Mouse (Mus musculus): ENCODE results near the gene Cabp4.
A peak's percentile ranks its signal among the peaks of the same experiment; 100 is the strongest.

Gene Cabp4

DNA sequence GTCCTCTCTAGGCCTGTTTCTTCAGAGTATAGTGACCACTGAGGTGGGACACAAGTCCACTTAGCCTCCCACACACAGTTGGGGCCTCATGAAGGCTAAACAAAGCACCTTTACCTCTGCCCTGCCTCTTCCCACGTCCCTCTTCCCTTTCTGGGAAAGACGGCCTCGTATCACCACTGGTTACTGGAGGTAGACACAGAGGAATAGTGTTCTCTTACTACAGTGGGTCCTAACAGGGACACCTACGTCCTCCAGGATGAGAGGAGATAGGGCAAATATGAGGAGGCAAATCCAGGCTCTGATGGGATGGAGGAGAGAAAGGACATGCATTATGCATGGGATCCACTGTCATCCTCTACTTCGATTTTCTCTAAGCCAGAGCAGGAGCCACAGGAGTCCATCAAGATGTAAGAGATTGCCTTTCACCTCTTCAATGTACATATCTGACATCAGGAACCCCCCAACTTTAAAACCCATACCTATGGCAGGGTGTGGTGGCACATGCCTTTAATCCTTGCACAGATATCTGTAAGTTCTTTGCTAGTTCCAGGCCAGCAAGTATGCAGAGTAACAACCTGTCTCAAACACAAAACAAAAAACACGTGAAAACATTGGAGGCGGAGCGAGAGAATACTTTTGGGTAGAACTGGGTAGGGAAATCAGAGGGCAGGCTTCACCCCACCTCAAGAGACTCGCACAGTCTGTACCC is 4.1 kb upstream of the Cabp4 start:
- DNase-seq (ENCODE audit: low read depth, low spot score) = no peak

DNA sequence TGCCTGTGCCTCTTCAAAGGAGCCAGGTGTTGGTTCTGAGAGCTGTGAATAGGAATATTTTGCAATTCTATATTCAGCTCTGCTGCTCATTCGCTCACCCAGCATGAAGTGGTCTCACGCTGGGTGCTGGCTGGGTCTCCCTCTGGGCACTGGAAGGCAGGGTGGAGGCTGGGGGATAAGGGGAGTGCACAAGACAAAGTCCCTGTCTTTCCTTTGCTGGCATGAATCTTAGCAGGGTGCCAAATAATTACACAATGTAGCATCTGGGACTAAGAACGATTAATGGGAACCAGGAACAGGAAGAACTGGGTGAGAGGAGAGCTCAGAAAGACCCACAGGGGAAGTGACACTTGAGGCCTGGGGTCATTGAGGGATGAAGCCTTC is 3.2 kb upstream of the Cabp4 start:
- DNase-seq (ENCODE audit: low read depth, low spot score) = no peak

DNA sequence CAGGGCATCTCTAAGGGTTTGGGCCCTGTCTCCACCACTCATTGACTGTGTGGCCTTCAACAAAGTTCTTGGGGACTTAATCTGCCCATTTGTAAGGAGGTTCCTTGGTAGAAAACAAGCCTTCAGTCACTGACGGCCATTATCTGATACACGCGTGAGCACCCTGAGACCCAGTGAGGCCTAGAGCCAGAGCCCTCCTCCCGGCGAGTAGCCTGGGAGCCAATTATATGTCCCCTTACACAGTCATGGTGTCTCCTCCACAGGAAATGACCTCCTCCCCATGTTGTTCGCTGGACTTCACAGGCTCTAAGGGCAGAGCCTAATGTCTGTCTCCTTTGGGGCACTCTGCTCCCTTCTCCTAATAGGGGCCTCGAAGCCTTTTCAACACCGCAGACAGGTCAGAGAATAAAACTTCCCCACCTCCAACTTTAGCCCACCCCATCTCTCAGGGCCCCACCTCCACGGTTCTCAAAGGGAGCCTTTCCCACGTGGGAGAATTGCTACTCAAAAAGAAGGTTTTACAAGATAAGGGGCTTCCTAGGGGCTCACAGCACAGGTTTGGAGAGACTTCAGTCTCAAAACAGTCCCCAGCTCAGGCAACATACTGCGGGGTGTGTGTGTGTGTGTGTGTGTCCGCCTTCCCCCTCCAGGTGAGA is 2.7 kb upstream of the Cabp4 start:
- DNase-seq (ENCODE audit: low read depth, low spot score) = no peak

DNA sequence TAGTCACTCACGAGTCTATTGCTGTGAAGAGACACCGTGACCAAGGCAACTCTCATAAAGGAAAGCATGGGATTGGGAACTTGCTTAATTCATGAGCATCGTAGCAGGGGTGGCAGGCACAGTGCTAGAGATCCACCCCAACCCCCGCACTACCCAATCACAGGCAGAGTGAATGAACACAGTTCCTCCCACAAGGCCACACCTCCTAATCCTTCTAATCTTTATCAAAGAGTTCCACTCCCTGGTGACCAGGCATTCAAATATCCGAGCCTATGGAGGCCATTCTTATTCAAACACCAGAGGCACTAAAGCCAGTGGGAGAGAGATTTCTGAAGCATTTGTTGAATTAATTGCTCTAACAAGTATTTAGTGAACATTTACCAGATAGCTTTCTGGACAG is 2.1 kb upstream of the Cabp4 start:
- DNase-seq (ENCODE audit: low read depth, low spot score) = no peak

DNA sequence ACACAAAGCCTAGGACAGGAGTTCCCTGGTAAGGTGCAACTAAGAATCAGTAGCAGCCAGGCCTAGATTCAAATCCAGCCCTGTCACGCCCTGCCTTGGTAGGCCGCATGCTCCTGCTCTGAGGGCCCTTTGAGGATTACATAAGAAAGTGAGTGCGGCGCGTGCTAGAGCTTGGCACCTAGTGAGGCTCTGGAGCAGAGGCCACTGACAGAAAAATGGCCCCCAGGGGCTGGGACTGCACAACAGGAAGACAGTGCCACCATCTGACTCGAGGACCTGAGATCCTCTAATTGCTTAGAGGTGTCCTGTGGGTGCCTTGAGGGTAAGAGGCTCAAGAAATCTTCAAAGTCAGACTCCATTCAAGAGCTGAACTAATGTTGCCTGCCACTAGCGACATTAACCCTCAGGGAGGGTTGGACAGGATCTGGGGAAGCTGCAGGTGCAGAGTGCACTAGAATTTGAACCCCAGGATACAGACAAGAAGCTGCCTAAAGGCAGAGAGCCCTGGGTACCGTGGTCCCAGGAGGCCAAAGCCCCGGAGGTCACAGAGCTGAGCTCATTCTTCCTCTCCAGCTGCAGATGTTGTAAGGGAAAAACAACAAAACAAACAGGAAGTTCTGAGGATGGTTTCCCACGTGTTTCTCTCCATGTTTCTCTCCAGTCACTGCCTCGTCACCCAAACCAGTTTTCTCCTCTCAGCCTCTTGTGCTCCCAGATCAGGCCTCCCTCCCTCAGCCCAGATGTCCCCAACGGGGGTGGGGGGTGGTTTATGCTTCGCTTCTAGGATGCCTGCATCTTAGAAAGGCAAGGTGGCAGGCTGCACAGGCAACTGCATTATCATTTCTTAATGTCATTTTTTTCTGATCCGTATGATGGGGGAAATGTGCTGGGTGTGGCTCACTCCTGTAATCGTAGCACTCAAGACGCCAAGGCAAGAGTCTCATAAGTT is 991 bp upstream of the Cabp4 start:
- DNase-seq (ENCODE audit: low read depth, low spot score) = peak; percentile 29

DNA sequence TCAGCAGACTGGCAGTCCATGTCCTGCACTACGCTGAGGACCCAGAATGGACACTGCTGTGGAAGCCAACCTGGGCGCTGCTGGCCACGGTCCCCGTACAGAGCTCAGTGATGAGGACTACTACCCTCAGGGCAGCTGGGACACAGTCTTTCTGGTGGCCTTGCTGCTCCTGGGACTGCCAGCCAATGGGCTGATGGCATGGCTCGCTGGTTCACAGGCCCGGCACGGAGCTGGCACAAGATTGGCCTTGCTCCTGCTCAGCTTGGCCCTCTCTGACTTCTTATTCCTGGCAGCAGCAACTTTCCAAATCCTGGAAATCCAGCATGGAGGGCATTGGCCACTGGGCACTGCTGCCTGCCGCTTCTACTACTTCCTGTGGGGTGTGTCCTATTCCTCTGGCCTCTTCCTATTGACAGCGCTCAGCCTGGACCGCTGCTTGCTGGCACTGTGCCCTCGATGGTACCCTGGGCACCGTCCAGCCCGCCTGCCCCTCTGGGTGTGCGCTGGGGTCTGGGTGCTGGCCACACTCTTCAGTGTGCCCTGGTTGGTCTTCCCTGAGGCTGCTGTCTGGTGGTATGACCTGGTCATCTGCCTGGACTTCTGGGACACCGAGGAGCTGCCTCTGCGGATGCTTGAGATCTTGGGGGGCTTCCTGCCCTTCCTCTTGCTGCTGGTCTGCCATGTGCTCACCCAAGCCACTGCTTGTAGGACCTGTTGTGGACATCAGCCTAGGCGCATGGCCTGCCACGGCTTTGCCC is 1.2 kb downstream of the Cabp4 start:
- DNase-seq (ENCODE audit: low read depth, low spot score) = no peak

DNA sequence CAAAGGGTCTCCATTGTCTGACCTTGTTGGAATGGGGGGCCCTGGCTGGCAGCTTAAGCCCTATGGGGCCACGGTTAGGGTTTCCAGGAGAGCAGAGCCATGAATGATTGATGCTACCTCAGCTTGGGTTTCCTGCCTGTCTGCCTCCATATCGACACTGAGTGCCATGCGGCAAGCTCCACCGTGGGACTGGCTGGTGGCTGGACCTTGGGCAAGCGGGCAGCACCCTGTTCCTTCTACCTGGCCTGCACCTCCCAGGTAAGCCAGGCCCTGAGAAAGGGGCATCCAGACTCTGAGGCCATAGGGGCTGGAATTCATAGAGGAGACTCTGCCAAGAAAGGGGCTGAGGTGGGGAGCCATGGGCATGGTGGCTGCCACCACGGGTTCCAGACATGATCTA is 3.7 kb downstream of the Cabp4 start:
- no peak for DNase-seq (ENCODE audit: low read depth, low spot score)

DNA sequence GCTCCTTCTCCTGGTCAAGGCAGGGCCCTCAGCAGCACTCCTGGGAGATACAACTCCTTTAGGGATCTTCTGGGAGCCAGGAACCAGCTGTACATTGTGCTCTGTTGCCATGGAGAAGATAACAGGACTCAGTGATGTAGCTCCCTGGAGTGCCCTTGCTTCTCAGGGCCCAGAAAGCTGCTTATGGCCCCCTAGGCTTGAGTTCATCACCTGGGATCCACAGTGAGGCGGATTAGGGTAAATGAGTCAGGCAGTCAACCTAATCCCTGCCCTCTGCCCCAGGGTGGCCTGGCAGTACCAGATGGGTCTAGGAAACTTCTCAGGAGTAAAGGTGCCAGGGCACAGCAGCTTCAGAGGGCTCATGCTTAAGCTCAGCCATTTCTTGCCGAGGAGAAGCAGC is 4.4 kb downstream of the Cabp4 start, which contains the start of gene Gpr152:
Gene Gpr152, plus strand, starts transcription at position 342 of the 400 bp plus-strand sequence.
- no peak for DNase-seq (ENCODE audit: low read depth, low spot score)

DNA sequence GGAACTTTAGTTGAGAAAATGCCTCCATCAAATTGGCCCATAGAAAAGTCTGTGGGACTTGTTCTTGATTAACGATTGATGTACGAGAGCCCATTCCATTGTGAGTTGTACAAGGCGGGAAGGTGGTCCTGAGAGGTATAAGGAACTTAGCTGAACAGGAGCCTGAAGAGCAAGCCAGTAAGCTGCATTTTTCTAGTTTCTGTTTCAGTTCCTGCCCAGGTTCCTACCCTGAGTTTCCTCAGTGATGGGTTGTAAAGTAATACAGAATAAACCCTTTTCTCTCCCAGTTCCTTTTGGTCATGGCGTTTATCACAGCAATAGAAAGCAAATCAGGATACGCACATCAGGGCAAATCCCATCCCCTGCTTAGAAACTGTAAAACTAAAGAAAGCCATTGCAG is 5.9 kb downstream of the Cabp4 start:
- DNase-seq (ENCODE audit: low read depth, low spot score) = peak; percentile 39

DNA sequence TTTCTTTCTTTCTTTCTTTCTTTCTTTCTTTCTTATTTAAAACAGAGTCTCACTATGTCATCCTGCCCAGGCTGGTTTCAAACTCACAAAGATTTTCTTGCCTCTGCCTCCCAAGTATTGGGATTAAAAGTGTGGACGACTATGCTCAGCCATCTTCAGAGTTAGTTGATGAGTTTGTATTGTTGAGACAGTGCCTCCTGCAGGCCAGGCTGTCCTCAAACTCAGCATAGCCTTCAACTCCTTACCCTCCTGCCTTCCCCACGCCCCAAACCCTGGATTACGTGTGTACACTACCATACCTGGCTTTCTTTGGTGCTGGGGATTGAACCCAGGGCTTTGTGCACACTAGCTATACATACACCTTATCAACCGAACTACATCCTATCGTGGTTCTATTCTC is 7.4 kb downstream of the Cabp4 start:
- peak; percentile 62 for DNase-seq (ENCODE audit: low read depth, low spot score)

DNA sequence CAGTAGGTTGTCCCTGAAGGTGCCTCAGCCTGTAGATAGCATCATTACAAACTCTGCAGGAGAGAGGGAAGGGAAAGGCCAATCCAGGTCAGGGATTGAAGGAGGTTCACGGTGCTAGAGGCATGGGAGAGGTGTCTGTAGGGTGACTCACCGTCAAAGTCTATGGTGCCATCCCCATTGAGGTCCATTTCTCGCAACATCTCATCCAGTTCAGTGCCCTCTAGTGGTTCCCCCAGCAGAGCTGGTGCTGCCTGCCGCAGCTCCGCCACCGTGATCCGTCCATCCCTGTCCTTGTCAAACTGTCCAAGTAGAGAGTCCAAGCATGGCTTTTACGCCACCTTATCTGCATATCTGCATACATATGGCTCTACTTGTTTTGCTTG is 7.9 kb downstream of the Cabp4 start:
- DNase-seq (ENCODE audit: low read depth, low spot score) = peak; percentile 66

DNA sequence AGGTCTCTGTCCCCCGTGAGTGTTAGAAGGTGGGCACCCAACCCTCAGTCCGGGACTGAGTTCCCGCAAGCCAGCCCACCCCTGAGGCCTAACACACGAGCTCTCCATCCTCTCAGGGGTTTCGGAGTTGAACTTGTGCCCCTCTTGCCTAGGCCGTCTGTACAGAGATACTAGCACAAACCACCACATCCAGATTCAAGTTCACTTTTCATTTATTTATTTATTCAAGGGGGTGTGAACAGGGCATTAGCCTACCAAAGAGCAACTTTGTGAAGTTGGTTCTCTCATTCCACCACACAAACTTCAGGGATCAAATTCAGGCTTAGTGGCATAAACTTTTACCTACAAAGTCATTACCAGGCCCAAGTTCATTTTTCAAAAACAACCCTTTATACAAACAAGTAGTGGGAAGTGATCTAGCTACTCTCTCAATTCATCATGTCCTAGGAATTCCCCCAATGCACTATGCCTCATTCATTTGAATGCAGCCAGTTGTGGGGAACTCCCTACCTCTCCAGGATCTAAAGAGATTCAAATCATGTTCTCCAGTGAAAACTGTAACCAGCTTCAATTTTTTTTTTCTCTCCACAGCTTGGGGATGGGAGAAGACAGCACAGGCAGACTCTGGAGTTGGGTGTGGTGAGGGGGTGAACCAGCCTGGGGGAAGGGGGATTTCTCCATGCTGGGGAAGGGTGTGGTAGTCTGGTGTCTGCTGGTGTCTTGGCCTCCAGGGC is 8.4 kb downstream of the Cabp4 start:
- peak; percentile 45 for DNase-seq (ENCODE audit: low read depth, low spot score)

DNA sequence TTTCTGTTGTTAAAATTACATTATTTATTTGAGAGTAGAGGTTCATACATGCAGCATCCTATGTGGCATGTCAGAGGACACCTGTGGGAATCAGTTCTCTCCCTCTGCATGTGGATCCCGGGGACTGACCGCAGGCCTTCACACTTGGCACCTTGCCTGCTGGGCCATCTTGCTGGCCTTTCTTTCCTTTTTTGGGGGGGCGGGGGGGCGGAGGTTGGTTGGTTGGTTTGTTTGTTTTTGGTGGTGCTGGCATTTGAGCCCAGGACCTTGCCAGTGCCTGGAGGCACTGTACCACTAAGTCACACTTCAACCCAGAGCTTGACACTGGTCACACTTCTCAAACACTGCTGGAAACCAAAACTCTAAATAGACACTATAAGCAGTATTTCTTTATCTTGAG is 9.5 kb downstream of the Cabp4 start:
- DNase-seq (ENCODE audit: low read depth, low spot score) = no peak

DNA sequence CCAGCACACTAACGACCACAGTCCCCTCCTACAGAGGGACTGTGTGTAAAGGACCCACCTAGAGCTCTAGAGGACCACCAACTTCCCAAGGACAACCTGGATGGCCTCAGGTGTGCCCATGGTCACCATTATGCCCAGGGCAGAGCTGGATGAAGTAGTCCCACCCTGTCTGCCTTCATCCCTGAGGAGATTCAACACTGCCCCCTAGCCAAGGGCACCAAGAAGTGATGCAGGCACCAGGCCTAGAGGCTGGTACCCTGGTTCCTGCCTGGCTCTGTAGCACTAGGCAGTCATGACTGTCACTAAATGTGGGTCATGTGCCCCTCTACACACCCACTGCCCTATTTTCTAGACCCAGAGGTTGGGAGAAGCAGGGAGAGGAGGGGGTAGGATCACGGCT is 12.1 kb downstream of the Cabp4 start:
- DNase-seq (ENCODE audit: low read depth, low spot score) = no peak

DNA sequence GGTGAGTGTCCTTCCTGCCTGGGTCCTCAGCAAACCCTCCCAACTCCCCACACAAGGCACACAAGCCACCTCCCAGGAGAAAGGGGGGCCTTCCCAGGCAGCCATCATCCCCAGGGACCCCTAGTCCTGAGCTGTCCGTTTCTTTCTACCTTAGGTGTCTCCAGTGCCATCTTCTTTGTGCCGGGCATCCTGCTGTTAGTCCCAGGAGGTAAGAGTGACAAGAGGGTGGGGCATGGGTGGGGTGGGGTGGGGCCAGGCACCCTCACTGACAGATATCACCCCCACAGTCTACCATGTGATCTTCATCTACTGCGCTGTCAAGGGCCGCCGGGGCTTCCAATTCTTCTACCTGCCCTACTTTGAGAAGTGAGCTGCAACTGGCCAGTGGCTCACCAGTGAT is 12.8 kb downstream of the Cabp4 start:
- DNase-seq (ENCODE audit: low read depth, low spot score) = no peak

DNA sequence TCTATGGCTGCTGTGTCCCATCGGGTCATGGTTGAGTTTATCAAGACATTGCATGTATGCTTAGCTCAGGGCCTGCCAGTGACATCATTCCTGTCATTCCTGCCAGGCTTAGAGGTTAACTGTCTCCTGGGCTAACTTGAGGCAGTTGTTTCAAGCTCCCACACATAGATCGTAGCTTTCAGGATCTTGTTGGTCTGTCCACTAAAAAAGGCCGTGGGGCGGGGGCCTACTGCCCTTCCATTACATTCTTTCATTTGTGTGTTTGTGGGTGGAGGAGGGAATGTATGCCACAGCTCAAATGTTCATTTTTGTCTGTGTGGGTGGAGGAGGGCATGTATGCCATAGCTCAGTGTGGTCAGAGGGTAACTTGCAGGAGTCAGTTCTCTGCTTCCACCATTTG is 13.7 kb downstream of the Cabp4 start:
- no peak for DNase-seq (ENCODE audit: low read depth, low spot score)

DNA sequence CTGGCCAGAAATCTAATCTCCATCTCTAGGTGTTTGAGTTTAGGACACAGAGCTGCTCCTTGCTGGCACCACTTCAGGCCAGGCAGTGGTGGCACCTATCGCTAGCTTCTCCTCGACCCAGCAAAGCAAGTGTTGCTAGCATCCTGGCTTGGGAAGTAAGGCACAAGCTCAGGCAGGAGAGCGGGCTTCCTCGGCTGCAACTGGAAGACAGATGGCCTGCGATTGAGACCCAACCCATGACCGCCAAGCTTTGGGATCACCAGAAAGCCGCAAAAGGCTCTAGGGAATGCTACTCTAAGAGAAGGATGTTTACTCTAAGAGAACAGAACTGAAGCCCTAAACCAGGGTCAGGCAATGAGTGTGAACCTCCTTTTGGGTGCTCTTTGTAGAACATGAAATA is 14.4 kb downstream of the Cabp4 start:
- DNase-seq (ENCODE audit: low read depth, low spot score) = no peak

DNA sequence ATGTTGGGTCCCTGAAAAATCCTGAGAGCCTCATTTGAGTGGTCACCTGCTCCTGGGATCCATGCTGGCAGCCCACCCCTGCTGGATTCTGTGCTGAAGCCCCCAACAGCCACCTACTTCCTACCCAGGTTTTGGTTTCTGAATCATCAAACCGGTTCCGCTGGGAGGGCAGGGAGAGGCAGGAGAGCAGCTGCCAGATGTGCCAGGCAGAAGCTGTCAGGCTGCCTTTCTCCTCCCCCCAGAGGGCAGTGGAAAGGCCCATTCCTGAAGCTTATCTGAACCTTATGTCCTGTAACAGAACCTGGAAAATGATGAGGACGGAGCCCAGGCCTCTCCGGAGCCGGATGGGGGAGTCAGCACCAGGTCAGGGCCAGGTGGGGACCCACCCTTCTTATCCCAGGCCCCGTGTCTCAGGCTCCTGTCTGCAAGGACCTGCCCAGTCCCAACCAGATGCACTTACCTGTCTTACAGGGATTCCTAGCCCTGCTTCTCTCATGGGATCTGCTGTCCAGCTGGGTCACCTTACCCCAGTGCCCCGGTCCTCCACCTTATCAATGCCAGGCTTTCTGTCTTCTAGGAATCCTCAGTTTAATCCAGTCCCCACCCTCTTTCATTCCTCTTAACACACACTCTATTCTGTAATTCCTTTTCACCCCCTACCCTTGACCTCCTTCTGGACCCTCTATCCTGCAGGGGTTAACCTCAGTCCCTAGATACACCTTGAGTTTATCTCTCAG is 16.9 kb downstream of the Cabp4 start:
- DNase-seq (ENCODE audit: low read depth, low spot score) = no peak

DNA sequence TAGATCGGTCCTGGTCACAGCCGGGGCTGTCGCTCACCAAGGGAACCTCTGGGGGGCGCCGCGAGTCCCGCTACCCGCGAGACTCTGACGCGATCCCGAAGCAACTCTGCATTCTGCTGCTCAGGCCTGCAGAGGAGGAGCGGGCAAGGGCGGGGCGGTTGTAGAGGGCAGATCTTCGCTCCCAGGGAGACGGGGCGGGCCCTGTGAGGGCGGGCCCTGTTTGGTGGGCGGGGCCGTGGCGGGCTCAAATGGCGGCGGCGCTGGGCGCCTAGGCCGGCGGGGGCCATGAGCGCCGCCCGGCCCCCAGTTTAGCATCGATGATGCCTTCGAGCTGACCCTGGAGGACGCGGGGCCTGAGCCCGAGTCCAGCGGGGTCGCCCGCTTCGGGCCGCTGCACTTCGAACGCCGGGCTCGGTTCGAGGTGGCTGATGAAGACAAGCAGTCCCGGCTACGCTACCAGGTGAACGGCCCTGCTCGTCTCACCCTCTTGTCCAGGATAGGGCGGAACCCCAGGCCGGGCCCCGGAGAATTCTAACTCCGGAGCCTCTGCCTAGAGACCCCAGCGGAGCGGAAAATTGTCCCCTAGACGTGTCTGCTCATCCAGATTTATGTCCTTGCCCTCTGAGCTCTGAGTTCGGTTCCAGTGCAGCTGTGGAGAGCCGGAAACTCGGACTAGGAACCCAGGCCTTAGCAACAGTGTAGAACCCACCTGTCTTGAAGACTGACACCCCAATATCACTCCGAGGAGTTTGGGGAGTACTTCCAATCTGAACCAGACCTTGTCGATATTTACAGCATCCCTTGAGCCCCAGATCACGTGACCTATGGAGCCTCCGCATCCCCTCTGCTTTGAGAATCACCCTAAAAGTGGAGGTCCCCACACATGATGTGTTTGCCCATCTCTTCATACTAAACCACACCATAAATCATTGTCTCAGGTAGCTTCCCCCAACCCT is 17.8 kb downstream of the Cabp4 start, which contains the start of gene Aip:
Gene Aip, minus strand, starts transcription at position 118 of the 956 bp plus-strand sequence.
- DNase-seq (ENCODE audit: low read depth, low spot score) = peak; percentile 99

Measured in CD4-positive, CD25-positive, alpha-beta regulatory T cell, adult 2 months (primary cell).